Mouse (Mus musculus): Measurements from ENCODE around the gene Slc5a4a.

- TF ChIP-seq CTCF (IDR thresholded peaks at IDR 0.05; ENCODE audit: low read depth, low read length), result no peak
- TF ChIP-seq POLR2A (IDR thresholded peaks at IDR 0.05; ENCODE audit: borderline replicate concordance, low read depth, low read length), result no peak
Observed at GRCm38 (mm10) chr10:76203798-76204283, 56.6 kb downstream of the Slc5a4a start.
